Mouse (Mus musculus) T-cell, adult 2 months (primary cell): Measurements from ENCODE around the gene Mkrn2os.
"Not testable (repeated sequence)": the region's sequence is repeated elsewhere in the genome, so short reads cannot be mapped to it uniquely, and the experiment has no call there.

Experiments
- DNase-seq: peaks from one replicate; pipeline ENCODE4 v3.0.0; 2022; ENCODE audit warnings: low spot score

Gene Mkrn2os

GRCm38 (mm10) chr6:115592458-115592857 lies at the start of gene Mkrn2os:
TSS of gene Mkrn2os (minus strand) at chr6:115592576.
- no peak for DNase-seq

GRCm38 (mm10) chr6:115638188-115638587 lies 45.8 kb upstream of the Mkrn2os start:
- DNase-seq, result not testable (repeated sequence)

- no peak for DNase-seq
These were observed 41.6 kb upstream of the Mkrn2os start for GRCm38 (mm10) chr6:115634015-115634414.

GRCm38 (mm10) chr6:115631056-115631795 lies 38.9 kb upstream of the Mkrn2os start:
- no peak for DNase-seq

- DNase-seq, result no peak
These were observed 33.7 kb upstream of the Mkrn2os start for GRCm38 (mm10) chr6:115626121-115626520.

GRCm38 (mm10) chr6:115620942-115621341 lies 28.6 kb upstream of the Mkrn2os start:
- no peak for DNase-seq

- DNase-seq, result peak; percentile 36
These were observed 27.4 kb upstream of the Mkrn2os start for GRCm38 (mm10) chr6:115619818-115620217.

- no peak for DNase-seq
These were observed 23.6 kb upstream of the Mkrn2os start for GRCm38 (mm10) chr6:115615983-115616382.

GRCm38 (mm10) chr6:115613793-115614192 lies 21.4 kb upstream of the Mkrn2os start:
- DNase-seq, result no peak

- DNase-seq, result no peak
These were observed 17.9 kb upstream of the Mkrn2os start for GRCm38 (mm10) chr6:115610301-115610700.

GRCm38 (mm10) chr6:115609121-115609520 lies 16.7 kb upstream of the Mkrn2os start:
- peak; percentile 29 for DNase-seq

GRCm38 (mm10) chr6:115607429-115607828 lies 15.1 kb upstream of the Mkrn2os start:
- DNase-seq, result no peak

- DNase-seq, result no peak
These were observed 14.1 kb upstream of the Mkrn2os start for GRCm38 (mm10) chr6:115606461-115606860.

- peak; percentile 80 for DNase-seq
These were observed 9.5 kb upstream of the Mkrn2os start, which contains the start of gene Mkrn2 for GRCm38 (mm10) chr6:115601715-115602523. TSS of gene Mkrn2 (plus strand) at chr6:115601902.

GRCm38 (mm10) chr6:115601322-115601714 lies 8.9 kb upstream of the Mkrn2os start:
- DNase-seq, result no peak

- DNase-seq, result no peak
These were observed 3.3 kb upstream of the Mkrn2os start for GRCm38 (mm10) chr6:115595667-115596066.

- peak; percentile 68 for DNase-seq
These were observed 2.1 kb upstream of the Mkrn2os start for GRCm38 (mm10) chr6:115594463-115594862.

- no peak for DNase-seq
These were observed 876 bp upstream of the Mkrn2os start for GRCm38 (mm10) chr6:115593252-115593651.

- DNase-seq, result no peak
These were observed 550 bp downstream of the Mkrn2os start for GRCm38 (mm10) chr6:115591692-115592359.

- no peak for DNase-seq
These were observed 6.1 kb downstream of the Mkrn2os start for GRCm38 (mm10) chr6:115586321-115586720.

GRCm38 (mm10) chr6:115584176-115584575 lies 8.2 kb downstream of the Mkrn2os start:
- no peak for DNase-seq

GRCm38 (mm10) chr6:115583430-115584125 lies 8.8 kb downstream of the Mkrn2os start:
- no peak for DNase-seq
